Mouse (Mus musculus) fat pad, adult 2 months (tissue): ENCODE data around the gene Clock.

Experiments used
- DNase-seq: peaks from one replicate; pipeline ENCODE4 v3.0.0-alpha.2; 2011; ENCODE audit warnings: low read depth, low spot score; ENCODE audit errors: extremely low read depth

Clock gene

GRCm38 (mm10) chr5:76183043-76183749 lies 121.4 kb downstream of the Clock start:
- no peak for DNase-seq

GRCm38 (mm10) chr5:76182326-76182725 lies 122.3 kb downstream of the Clock start:
- no peak for DNase-seq

- DNase-seq: no peak
These were observed 124.8 kb downstream of the Clock start for GRCm38 (mm10) chr5:76179791-76180190.

- DNase-seq: no peak
These were observed 125.4 kb downstream of the Clock start for GRCm38 (mm10) chr5:76179171-76179570.

GRCm38 (mm10) chr5:76177664-76178063 lies 126.9 kb downstream of the Clock start:
- no peak for DNase-seq

GRCm38 (mm10) chr5:76176841-76177240 lies 127.8 kb downstream of the Clock start:
- DNase-seq: no peak

- no peak for DNase-seq
These were observed 128.2 kb downstream of the Clock start for GRCm38 (mm10) chr5:76176411-76176810.

- DNase-seq: no peak
These were observed 129.5 kb downstream of the Clock start for GRCm38 (mm10) chr5:76175051-76175450.

GRCm38 (mm10) chr5:76171039-76171438 lies 133.6 kb downstream of the Clock start:
- DNase-seq: no peak

GRCm38 (mm10) chr5:76170522-76170921 lies 134.1 kb downstream of the Clock start:
- no peak for DNase-seq

- DNase-seq: no peak
These were observed 139.8 kb downstream of the Clock start for GRCm38 (mm10) chr5:76164827-76165226.

- DNase-seq: no peak
These were observed 140.7 kb downstream of the Clock start for GRCm38 (mm10) chr5:76163828-76164390.

- no peak for DNase-seq
These were observed 141.7 kb downstream of the Clock start for GRCm38 (mm10) chr5:76162926-76163325.

GRCm38 (mm10) chr5:76161491-76161890 lies 143.1 kb downstream of the Clock start:
- DNase-seq: no peak

GRCm38 (mm10) chr5:76160086-76160485 lies 144.5 kb downstream of the Clock start:
- DNase-seq: no peak
